Mouse (Mus musculus): Measurements from ENCODE around the gene Nebl.

Nebl gene

GRCm38 (mm10) chr2:17730957-17731830 lies at the start of gene Nebl:
Gene Nebl (minus strand): TSS chr2:17731464.
- peak; percentile 17 for DNase-seq

- no peak for DNase-seq
Observed at GRCm38 (mm10) chr2:17770246-17770825, 39.1 kb upstream of the Nebl start.

- DNase-seq, result no peak
Observed at GRCm38 (mm10) chr2:17769242-17769755, 38.0 kb upstream of the Nebl start.

- no peak for DNase-seq
Observed at GRCm38 (mm10) chr2:17756271-17756670, 25.0 kb upstream of the Nebl start.

GRCm38 (mm10) chr2:17742051-17742763 lies 10.9 kb upstream of the Nebl start:
- DNase-seq, result no peak

- DNase-seq, result no peak
Observed at GRCm38 (mm10) chr2:17741555-17741954, 10.3 kb upstream of the Nebl start.

GRCm38 (mm10) chr2:17740454-17740853 lies 9.2 kb upstream of the Nebl start:
- no peak for DNase-seq

- no peak for DNase-seq
Observed at GRCm38 (mm10) chr2:17732210-17732609, 946 bp upstream of the Nebl start.

- no peak for DNase-seq
Observed at GRCm38 (mm10) chr2:17731831-17732200, 552 bp upstream of the Nebl start.

- DNase-seq, result peak in 1 of 2 experiments; percentile 7
Observed at GRCm38 (mm10) chr2:17730648-17730956, 662 bp downstream of the Nebl start.

DNA sequence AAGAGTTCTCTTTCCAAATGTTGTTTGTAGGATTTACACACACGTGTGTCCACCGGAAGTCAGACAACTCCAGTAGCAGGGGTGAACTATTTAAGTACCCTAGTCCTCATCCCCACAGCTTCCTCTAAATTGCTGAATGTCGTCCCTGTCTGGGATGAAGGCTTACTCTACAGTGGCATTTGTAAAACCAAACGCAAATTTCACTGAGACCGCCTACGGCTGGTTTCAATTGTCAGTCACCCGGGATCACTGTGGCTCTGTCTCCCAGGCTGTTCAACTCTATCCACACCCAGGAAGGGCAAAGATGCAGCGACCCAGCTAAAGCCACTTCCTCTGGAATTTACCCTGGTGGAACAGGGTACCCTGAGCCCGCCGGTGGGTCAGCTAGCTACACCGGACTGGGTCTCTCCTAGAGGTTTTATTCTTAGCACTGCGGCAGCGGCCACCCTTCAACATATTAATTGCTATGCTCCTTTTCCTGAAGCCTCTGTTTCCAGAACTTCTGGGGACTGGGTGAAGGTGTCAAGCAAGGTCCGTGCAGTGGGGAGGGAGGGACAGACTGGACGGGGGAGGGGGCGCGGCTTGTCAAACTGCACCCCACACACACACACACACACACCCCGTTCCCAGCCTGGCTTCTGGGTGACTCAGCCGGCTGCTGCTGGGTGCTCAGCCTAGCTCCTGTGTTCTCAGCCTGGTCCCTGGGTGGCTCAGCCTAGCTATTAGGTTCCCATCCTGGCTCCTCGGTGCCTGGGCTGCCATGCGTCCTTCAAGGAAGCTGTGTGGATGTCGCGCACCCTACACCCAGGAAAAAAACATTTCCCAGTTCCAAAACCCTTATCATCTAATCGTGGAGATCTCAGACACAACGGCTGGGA lies 1.3 kb downstream of the Nebl start:
- no peak for DNase-seq

DNA sequence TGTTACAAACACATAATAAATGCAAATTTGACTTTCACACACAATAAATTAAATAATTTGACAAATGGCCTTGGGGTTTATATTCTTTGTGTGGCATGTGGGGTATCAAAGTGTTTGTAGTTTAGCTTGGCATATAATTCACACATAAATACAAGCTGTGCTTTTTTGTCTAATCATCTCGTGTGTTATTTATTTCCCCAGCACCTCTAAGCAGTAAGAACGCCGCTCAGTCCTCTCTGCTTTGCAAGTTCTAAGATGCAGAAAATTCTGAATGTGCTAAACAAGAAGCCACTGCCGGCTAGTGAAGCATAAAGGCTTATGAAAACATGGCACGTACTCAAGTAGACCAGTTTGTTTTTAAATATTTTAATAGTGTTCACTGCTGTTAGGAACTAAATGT lies 6.9 kb downstream of the Nebl start:
- no peak for DNase-seq

DNA sequence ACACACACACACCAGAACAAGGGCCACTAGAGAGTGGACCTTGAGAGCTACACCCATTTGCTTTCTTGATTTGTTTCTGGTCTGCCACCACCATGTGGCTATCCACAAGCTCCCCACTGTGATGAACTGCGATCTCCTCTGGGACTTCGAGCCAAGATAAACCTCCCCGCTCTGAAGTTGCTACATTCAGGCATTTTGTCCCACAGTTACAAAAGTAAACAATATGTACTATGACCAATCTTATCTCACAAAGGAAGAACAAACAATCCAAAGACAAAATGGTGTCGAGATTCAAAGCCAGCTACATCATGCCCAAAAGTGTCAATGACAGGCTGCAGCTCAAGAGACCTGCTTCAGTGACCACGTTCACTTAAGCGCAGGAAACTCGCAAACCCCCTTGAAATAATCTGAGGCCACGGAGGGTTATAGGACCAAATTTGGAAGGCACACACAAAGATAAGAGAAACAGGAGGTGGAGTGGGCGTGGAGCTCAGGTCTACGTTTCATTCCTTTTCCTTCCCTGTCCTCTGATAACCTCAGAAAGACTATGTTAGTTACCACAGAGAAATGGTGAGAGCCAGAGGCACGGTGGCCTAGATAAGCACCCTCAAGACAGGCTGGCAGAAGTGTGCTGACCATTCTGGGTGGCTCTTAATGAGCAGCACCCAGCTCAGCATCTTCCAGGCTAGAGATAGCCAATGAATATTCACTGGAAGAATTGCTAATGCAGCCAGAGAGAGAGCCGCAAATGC lies 7.8 kb downstream of the Nebl start:
- no peak for DNase-seq

GRCm38 (mm10) chr2:17721177-17721715 lies 10.0 kb downstream of the Nebl start:
- no peak for DNase-seq

- no peak for DNase-seq
Observed at GRCm38 (mm10) chr2:17718281-17718680, 13.0 kb downstream of the Nebl start.

- DNase-seq, result no peak
Observed at GRCm38 (mm10) chr2:17717200-17717599, 14.1 kb downstream of the Nebl start.

DNA sequence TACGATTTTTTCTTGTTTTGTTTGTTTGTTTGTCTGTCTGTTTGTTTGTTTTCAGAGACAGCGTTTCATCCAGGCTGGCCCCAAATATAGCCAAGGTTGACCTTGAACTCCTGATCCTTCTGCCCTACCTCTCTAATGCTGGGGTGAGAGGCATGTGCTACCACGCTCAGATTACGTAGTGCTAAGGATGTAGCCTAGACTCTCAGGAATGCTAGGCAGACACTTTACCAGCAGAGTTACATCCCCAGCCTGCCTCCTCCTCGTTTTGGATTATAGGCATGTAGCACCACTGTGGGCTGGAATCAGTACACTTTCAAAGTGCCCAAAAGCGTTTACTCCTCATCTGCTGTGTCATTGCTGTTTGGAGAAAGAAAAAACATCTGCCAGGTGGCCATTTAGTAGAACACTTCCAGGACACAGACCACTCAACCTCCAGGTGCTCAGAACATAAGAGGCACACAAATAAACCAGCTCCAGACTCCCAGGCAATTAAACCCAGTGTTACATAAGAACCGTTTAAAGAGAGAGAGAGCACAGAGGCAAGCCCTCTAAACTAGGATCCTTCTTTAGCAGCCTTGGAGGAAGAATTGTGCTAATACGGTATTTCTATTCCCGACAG lies 16.0 kb downstream of the Nebl start:
- DNase-seq, result no peak

DNA sequence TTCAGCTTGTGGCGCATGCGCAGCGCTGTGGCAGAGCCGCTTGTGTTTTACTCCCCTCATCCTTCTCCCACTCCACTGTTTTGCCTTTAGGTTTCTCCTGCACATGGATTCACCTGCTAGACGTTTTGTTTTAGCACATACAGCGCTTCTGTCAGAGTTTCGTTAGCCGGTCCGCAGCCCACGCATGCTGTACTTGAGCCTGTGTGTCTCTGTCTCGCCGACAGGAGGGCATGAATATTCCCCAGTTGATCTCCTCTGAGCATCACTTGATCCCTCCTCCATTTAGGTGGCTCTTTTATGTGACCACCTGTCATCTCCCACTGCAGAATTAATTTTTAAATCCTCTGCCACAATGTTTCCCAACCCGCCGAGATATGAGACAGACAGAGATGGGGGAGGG lies 16.6 kb downstream of the Nebl start:
- no peak for DNase-seq

- DNase-seq, result no peak
Observed at GRCm38 (mm10) chr2:17714124-17714523, 17.1 kb downstream of the Nebl start.

DNA sequence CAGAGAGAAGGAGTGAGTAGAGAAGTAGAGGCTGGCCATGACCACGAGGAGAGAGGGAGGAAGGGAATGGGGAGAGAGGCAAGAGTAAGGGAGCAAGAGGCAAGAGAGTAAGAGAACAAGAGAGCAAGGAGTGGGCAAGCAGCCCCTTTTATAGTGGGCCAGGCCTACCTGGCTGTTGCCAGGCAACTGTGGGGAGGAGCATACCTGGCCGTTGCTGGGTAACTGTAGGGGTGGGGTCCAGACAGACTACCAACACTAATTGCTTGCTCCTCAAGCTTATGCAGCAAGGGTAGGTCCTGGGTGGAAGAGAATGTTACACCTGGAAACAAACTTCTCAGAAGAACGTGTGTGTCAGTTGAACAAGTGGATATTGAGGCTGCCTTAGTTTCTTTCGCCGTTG lies 20.0 kb downstream of the Nebl start:
- no peak for DNase-seq

DNA sequence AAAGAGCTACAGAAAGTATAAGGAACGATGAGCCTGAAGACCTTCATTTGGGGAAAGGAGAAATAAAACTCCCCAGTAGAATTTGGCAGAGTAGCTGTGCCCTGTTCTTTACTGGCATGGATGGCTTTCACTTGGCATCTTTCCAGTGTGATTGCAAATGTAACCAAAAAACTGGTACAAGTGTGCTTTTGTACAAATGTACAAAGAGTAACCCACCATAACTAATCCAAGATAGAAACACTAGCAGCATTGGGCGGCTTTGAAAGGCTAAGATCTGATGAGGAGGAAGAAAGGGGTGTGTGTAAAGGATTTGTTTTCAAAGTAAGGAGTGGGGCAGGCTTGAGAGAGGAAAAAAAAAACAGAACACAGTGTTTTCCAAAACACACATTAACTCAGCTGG lies 21.2 kb downstream of the Nebl start:
- DNase-seq, result no peak

All from thymus, adult 18-20 months (tissue).